Mouse (Mus musculus): ENCODE data around the gene Hist1h3d.
A peak's percentile ranks its signal among the peaks of the same experiment; 100 is the strongest.
"Not testable (repeated sequence)": the region's sequence is repeated elsewhere in the genome, so short reads cannot be mapped to it uniquely, and the experiment has no call there.

Hist1h3d gene

DNA sequence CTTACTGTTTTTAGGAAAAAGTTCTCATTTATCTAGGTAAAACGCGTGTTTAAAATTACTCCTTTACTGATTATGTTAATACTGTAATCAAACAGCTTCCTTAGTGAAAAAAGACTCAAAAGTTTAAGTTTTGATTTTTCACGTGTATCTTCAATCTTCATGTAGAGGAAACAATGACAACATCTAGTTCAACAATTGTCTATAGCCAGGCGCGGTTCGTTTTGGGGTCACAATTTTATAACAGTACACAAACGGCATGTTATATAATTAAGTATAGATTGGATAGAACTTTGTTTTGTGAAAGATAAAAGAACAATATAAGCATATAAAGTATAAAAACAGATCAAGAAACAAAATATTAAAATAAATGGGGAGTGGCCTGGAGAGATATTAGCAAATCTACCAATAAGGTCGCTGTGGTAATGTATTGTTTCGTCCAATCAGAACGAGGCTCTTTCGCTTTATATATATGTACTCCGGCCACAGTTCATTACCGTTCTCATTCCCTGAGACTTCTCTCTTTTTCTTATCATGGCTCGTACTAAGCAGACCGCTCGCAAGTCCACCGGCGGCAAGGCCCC is at the start of gene Hist1h3d:
Gene Hist1h3d (plus strand): TSS at position 493 of the 581 bp plus-strand sequence.
- peak in 1 of 2 experiments; percentile 32 for DNase-seq

GRCm38 (mm10) chr13:23525901-23526300 is 49.7 kb upstream of the Hist1h3d start:
- DNase-seq = no peak

DNA sequence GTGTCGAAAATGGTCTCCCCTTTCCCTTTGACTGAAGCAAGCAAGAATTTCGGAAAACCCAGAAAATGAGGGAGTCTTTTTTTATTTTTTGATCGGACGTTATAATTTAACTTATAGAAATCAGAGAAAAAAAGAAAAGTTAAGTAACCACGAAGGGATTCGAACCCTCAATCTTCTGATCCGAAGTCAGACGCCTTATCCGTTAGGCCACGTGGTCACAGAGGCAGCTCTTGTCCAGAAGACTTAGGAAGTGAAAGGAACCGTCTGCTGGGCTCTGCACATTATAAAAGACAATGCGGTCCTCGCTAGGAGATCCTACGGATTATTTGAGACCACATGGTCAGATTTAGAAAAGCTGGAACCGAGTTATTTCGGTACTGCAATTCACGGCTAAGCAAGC is 49.3 kb upstream of the Hist1h3d start:
- DNase-seq = peak; percentile 73 to 84

- no peak for DNase-seq
These were observed 46.6 kb upstream of the Hist1h3d start for GRCm38 (mm10) chr13:23529005-23529404.

- DNase-seq = no peak
These were observed 45.9 kb upstream of the Hist1h3d start for GRCm38 (mm10) chr13:23529480-23530165.

DNA sequence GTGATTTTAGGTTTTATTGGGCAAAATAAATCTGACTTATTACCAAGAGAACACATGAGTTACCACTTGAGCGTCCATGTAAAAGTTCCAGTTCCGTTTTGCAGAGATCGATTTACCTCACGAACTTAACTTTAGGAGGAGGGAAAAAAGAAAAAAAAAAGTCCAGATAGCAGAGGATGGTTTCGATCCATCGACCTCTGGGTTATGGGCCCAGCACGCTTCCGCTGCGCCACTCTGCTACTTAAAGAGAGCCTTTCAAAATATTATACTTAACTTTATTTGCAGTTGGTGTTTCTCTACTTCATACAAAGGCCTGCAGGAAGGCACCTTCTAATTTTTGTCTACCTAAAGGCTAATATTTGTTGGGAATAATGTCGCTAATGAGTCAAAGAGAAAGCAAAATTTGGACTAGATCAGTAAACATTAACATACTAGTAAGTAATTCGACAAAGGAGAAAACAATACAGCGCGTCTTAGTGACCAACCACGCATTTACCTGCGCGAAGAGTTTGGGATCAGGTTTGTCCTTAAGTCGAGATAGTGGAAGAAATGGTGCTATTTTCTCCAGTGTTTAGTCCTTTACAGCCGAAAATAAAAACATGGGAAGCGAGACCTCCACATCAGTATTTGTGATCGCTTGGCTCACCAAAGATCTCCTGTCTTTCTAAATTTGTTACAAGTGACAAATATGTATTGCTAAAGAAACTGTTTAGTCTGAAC is 45.2 kb upstream of the Hist1h3d start:
- DNase-seq = peak; percentile 42 to 64

- peak; percentile 91 to 93 for DNase-seq
These were observed 44.4 kb upstream of the Hist1h3d start, which contains the start of gene Hist1h4h for GRCm38 (mm10) chr13:23530901-23531875. Gene Hist1h4h (plus strand): TSS chr13:23531050.

GRCm38 (mm10) chr13:23532262-23533075 is 43.1 kb upstream of the Hist1h3d start:
- no peak for DNase-seq

DNA sequence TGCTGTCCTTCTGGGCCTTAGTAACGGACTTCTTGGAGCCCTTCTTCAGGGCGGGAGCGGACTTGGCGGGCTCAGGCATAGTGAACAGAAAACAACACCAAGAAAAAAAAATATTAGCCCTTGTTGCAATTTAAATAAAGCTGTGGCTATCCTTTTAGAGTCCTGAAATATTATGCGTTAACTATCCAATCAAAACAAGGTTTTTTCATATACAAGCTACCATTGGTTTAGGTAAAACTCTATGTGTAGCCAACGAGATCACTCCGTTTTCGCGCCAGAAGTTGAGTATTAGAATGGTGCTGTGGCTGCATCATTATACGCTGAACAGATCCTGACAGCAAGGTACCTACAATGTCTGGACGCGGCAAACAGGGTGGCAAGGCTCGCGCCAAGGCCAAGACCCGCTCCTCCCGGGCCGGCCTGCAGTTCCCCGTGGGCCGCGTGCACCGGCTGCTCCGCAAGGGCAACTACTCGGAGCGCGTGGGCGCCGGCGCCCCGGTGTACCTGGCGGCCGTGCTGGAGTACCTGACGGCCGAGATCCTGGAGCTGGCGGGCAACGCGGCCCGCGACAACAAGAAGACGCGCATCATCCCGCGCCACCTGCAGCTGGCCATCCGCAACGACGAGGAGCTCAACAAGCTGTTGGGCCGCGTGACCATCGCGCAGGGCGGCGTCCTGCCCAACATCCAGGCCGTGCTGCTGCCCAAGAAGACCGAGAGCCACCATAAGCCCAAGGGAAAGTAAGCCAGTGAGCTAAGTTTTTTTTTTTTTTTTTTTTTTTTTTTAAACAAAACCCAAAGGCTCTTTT is 41.8 kb upstream of the Hist1h3d start, which contains the start of gene Hist1h2af:
Gene Hist1h2af (plus strand): TSS at position 347 of the 808 bp plus-strand sequence.
- peak in 1 of 2 experiments; percentile 24 for DNase-seq

DNA sequence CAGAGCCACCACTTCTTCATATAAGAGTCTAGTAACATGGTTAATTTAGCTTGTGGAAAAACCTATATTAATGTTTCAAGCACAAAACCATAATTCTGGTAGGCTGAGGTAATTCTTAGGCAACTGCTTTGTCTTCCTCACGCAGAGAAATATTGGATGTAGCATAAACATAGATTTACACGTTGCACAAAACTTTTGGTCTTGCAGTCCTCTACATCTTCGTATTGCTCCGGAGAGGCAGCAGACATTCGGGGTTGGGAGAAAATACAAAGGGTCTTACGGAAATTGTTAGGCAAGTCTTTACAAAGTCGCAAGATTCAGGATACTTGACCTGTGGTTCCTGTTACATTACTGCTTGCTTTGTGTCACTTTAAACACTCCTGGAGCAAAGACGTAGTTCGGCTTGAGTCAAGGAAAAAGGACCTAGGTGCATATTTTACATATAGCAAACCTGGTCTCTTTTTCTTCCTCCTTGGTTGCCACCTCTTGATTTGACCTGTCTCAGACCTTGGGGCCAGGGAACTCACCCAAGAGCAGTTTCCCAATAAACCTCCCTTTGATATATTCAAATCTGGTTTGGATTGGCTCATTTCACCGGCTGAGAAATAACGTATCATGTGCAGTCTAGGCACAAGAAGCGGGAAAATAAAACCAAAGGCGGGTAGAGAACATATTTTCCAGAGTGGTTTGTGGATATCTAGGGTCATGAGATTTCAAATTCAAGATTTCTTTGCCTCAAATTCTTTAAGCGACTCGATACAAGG is 41.0 kb upstream of the Hist1h3d start:
- DNase-seq = no peak

DNA sequence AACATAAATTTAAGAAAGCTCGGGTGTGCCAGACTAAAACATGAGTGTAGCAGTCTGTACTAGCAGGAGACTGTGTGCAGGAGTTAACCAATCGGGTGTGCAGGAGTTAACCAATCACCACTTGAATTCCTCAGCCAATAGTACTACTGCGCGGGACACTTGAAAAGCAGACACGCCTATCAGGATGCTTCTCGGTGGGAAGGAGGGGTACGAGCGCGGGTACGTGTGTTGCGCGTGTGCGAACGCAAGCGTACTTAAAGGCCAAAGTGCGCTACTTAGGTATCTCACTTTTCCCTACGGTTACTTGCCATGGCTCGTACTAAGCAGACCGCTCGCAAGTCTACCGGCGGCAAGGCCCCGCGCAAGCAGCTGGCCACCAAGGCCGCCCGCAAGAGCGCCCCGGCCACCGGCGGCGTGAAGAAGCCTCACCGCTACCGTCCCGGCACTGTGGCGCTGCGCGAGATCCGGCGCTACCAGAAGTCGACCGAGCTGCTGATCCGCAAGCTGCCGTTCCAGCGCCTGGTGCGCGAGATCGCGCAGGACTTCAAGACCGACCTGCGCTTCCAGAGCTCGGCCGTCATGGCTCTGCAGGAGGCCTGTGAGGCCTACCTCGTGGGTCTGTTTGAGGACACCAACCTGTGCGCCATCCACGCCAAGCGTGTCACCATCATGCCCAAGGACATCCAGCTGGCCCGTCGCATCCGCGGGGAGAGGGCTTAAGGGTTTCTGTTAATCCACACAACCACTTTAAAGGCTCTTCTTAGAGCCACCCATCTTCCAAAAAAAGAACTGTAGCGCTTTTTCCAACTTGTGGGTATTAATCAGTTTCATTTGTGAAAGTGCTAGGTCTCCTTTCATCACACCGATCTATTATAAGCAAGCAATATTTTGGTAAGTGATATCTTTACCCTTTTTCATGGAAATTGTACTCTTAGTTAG is 40.2 kb upstream of the Hist1h3d start, which contains the start of gene Hist1h3g:
Gene Hist1h3g (plus strand): TSS at position 286 of the 939 bp plus-strand sequence.
- peak; percentile 64 to 78 for DNase-seq

- no peak for DNase-seq
These were observed 39.3 kb upstream of the Hist1h3d start for GRCm38 (mm10) chr13:23536076-23536822.

GRCm38 (mm10) chr13:23537006-23537710 is 38.4 kb upstream of the Hist1h3d start:
- no peak for DNase-seq

- DNase-seq = no peak
These were observed 37.3 kb upstream of the Hist1h3d start for GRCm38 (mm10) chr13:23538249-23538648.

- not testable (repeated sequence) for DNase-seq
These were observed 35.7 kb upstream of the Hist1h3d start for GRCm38 (mm10) chr13:23539821-23540220.

DNA sequence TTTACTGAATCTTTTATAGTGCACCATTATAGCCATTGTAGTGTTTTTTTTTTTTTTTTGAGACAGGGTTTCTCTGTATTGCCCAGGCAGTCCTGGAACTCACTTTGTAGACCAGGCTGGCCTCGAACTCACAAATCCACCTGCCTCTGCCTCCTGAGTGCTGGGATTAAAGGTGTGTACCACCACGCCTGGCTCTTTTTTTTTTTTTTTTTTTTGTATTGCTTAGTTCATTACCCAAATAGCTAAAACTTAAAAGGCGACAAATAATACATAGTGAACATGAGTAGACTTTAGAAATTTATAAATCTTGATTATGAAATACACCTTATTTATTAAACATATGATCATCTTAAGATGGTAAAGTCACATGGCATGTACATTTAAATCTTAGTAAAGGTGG is 34.1 kb upstream of the Hist1h3d start:
- DNase-seq = no peak

Measured in spleen, adult 18-20 months (tissue).